Mouse (Mus musculus): ENCODE results near the gene Rsad1. TPM values are rescaled to one million over a fixed set of nuclear protein-coding genes. Genes with fewer than 3 reads are reported as not detected.
A peak's percentile ranks its signal among the peaks of the same experiment; 100 is the strongest.

Rsad1 gene
- 10 to 100 TPM; 10.5 to 13.4 TPM for total RNA-seq (2021)
- long read RNA-seq, experiment 1, partial matches to known transcripts = 6 of 11 reads
- long read RNA-seq, experiment 1, other reads (novel, unspliced or antisense) = 5 of 11 reads
- long read RNA-seq, experiment 2, full-length matches to known transcripts = 2 of 5 reads
- long read RNA-seq, experiment 2, partial matches to known transcripts = 2 of 5 reads
- long read RNA-seq, experiment 2, other reads (novel, unspliced or antisense) = 1 of 5 reads

DNA sequence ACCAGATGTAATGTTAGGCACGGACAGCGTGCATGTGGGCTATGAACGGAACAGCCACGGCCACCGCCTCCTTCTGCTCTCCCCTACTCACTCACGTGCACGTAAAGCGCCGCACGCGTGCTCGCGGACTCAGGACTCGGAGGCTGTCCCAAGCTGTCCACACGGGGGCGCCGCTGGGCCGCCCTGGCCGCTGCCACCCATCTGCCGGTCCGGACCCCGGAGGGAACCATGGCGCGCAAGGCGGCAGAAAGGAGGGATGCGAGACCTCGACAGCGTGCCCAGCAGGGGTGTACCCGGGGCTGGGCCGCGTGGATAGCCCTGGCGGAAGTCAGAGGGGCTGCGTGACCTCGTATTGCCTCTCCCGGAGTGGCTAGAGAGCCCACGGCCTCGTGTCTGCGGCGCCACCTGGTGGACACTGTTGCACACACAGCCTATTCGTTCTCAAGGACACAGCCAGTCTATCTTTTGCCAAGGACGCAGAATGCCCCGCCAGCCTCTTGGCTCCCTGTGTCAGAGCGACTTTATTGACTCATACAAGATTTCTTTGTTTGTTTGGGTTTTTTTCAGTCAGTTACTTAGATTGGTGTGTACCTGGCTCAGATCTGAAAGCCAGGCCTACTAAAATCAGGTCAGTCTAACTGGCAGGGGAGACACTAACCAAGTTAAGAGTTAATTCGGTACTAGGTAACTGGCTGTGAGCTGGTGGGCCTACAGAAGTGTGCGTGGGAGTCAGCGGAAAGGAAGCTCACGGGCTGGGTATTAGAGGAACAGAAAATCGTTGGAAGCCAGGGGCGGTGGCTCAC lies at the start of gene Rsad1:
TSS of gene Rsad1 (minus strand) at position 368 of the 803 bp plus-strand sequence.
- peak; percentile 96 to 97 for DNase-seq (ENCODE audit: low spot score in 2 of 2)

DNA sequence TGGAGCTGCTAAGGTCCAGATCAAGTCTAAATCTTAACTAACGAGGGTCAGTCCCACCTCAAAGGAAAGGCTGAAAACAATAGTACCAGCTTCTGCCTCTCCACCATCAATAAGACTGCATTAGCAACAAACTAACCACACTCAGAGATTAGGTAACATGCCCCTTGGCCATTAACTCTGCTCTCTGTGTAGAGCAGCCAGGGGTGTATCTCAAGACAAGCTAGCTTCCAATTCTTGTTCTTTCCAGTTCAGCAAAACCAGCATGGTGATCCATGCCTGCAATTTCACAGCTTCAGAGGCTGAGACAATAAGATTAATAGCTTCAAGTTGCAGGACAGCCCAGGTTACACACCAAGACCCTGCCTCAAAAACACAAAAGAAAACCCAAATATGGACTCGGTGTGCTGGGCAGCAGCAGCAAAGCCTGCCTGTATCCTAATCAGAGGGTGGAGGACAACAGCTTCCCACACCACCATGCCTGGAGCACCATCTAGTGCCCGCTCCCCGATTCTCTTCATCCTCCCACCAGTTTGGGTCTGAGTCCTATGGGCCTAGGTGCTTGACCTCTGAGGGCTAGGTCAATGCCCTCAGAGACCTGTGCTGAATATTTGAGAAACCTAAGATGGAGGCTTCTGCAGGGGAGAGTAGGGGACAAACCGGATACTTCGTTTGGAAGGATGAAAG lies 49.5 kb upstream of the Rsad1 start:
- no peak for DNase-seq (ENCODE audit: low spot score in 2 of 2)

GRCm38 (mm10) chr11:94597319-94597718 lies 48.3 kb upstream of the Rsad1 start:
- DNase-seq (ENCODE audit: low spot score in 2 of 2) = no peak

DNA sequence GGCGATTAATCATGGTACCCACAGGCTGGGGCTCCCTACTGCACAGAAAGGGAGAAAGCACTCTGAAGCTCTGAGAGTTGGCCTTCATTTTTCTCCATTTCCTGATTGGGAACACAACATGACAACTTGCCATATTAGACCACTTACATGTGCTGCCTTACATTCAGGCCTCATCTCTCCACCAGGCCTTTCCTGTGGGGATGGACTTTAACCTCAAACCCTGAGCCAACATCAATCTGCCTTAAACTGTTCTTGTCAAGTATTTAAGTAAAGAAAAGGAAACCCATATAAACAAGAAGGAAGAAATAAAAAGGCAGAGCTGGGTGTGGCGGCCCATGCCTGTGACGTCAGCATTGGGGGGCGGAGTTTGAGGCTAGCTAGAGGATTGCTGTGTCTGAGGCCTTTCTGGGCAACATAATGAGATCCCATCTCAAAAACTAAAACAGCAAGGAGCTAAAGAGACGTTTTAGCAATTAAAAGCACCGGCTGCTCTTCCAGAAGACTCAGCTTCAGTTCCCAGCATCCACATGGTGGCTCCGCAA lies 47.3 kb upstream of the Rsad1 start:
- DNase-seq (ENCODE audit: low spot score in 2 of 2) = no peak

DNA sequence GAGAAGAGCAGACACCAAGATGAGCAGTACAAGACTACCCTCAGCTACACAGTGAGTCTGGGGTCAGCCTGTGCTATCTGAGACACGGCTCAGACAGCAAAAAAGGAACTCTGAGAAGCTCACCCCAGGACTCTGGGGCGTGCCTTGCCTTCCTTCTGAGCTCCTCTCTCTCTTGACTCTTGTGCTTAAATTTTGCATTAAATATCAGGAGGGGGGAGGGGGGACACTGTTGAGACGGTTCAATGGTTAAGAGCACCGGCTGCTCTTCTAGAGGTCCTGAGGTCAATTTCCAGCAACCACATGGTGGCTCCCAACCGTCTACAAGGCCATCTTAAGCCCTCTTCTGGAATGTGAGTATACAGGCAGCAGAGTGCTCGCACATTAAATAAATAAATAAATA lies 38.5 kb upstream of the Rsad1 start:
- no peak for DNase-seq (ENCODE audit: low spot score in 2 of 2)

DNA sequence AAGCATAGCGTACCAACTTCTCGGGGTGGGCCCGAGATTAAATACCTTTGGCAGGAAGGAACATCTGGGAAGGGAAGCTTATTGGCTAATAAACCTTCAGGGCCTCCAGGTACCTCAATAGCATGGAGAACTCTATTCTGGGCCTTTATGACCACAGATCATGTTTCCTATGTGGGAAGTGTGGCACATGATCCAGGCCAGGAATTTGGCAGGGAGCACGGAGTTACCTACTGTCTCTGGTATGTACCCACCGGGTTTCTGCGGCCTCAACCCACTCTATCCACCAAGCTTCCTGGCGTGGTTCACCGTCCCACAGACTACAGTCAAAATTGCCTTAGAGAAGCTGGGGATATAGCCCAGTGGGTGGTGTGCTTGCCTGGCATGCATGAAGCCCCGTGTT lies 36.0 kb upstream of the Rsad1 start:
- no peak for DNase-seq (ENCODE audit: low spot score in 2 of 2)

GRCm38 (mm10) chr11:94580111-94580740 lies 31.2 kb upstream of the Rsad1 start:
- no peak for DNase-seq (ENCODE audit: low spot score in 2 of 2)

GRCm38 (mm10) chr11:94576361-94576760 lies 27.3 kb upstream of the Rsad1 start:
- DNase-seq (ENCODE audit: low spot score in 2 of 2) = no peak

DNA sequence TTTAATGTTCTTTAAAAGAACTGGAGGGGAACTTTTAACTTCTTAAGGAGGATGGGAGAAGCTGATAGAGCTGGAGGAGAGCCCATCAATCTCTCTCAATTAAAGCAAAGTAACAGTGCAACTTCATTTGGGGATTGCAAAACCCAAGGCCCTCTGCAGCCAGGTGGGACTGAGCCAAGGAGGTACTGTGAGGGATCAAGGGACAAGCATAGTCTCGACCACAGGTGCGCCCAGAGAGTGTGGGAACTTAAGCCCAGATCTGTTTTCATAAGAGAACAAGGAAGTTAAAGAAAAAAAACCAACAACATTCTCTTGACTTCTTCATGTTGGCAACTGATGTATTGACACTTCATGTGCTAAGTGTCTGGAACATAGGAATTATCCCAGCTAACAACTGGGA lies 26.0 kb upstream of the Rsad1 start:
- DNase-seq (ENCODE audit: low spot score in 2 of 2) = no peak

DNA sequence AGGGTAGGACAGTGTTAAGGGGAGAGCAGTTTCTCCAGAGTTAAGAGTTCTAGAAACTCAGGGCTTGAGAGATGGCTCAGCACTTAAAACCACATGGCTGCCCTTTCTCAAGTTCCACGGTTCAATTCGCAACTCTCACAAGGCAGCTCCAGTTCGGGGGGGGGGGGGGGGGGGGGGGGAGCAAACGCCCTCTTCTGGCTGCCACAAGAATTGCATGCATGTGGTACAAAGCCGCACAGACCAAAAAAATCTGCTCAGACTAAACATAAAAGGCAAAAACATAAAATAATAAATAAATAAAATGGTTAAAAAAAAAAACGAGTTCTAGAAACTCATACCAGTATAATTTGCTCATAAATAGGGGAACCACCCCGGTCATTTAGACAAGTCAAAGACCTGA lies 25.5 kb upstream of the Rsad1 start:
- no peak for DNase-seq (ENCODE audit: low spot score in 2 of 2)

- DNase-seq (ENCODE audit: low spot score in 2 of 2) = no peak
Measured at GRCm38 (mm10) chr11:94571850-94572249, 22.8 kb upstream of the Rsad1 start.

GRCm38 (mm10) chr11:94570612-94571011 lies 21.6 kb upstream of the Rsad1 start:
- no peak for DNase-seq (ENCODE audit: low spot score in 2 of 2)

GRCm38 (mm10) chr11:94567326-94567725 lies 18.3 kb upstream of the Rsad1 start:
- DNase-seq (ENCODE audit: low spot score in 2 of 2) = no peak

GRCm38 (mm10) chr11:94566534-94566933 lies 17.5 kb upstream of the Rsad1 start:
- DNase-seq (ENCODE audit: low spot score in 2 of 2) = no peak

DNA sequence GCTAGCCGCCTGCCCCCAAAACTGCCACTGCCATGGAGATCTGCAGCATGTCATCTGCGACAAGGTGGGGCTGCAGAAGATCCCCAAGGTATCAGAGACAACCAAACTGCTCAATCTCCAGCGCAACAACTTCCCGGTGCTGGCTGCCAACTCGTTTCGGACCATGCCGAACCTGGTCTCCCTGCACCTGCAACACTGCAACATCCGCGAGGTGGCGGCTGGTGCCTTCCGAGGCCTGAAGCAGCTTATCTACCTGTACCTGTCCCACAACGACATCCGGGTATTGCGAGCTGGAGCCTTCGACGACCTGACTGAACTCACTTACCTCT lies 16.1 kb upstream of the Rsad1 start:
- DNase-seq (ENCODE audit: low spot score in 2 of 2) = no peak

GRCm38 (mm10) chr11:94564437-94565150 lies 15.5 kb upstream of the Rsad1 start, which contains the start of gene Chad:
Chad (plus strand) TSS chr11:94565047.
- DNase-seq (ENCODE audit: low spot score in 2 of 2) = no peak

DNA sequence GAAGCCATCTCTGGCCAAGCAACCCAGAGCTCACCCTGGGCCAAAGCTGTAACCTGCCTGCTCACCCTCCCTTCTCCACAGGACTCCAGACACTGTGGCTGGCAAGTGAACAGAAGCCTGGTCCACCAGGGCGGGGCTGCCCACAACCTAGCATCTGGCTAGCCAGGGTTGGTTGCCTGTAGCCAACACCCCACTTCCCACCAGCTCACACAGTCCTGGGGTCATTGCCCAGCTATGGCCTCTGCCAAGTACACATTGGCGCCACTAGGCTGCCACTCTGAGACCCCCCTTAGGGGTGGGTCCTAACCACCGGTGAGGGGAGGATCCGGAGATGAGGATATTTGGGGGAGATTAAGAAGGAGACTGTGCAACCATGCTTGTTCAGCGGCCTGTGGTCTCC lies 14.8 kb upstream of the Rsad1 start:
- DNase-seq (ENCODE audit: low spot score in 2 of 2) = no peak

- no peak for DNase-seq (ENCODE audit: low spot score in 2 of 2)
Measured at GRCm38 (mm10) chr11:94563383-94563782, 14.3 kb upstream of the Rsad1 start.

- DNase-seq (ENCODE audit: low spot score in 2 of 2) = no peak
Measured at GRCm38 (mm10) chr11:94558226-94558625, 9.2 kb upstream of the Rsad1 start.

- DNase-seq (ENCODE audit: low spot score in 2 of 2) = no peak
Measured at GRCm38 (mm10) chr11:94550442-94550744, 1.3 kb upstream of the Rsad1 start.

All from left cerebral cortex, adult 18-20 months (tissue).